Mouse (Mus musculus): ENCODE results near the gene Sphk1. TPM values are rescaled to one million over a fixed set of nuclear protein-coding genes. Genes with fewer than 3 reads are reported as not detected.
A peak's percentile ranks its signal among the peaks of the same experiment; 100 is the strongest.

The Sphk1 gene
- polyA plus RNA-seq, 1 experiment from 2014 or later = 3.1 TPM

GRCm38 (mm10) chr11:116532262-116532809 is 1.6 kb downstream of the Sphk1 start:
- WGBS = under 1% methylated on average over 30 of the region's 30 CpGs
- no peak overlapping the region for H3K27ac ChIP-seq

GRCm38 (mm10) chr11:116532810-116533338 is 2.1 kb downstream of the Sphk1 start:
- Histone ChIP-seq H3K4me3 (replicated peaks) (peak overlapping the region; percentile 42), H3K27ac (no peak overlapping the region), H3K27me3 (peaks cover 63% of the 10 kb centered on the region), H3K9ac (replicated peaks) (peak overlapping the region; percentile 50), H3K9me3 (no peaks in the 10 kb centered on the region), H3K4me2 (replicated peaks) (peak overlapping the region; percentile 79), H3K4me1 (replicated peaks) (peaks cover 49% of the 10 kb centered on the region), H3K36me3 (peaks cover 11% of the 10 kb centered on the region)
- WGBS = under 1% methylated on average over 50 of the region's 50 CpGs
- ATAC-seq = peak; percentile 25

More at GRCm38 (mm10) chr11:116532262-116532809, 1.6 kb downstream of the Sphk1 start:
- H3K4me3 ChIP-seq (replicated peaks) = peak overlapping the region; percentile 42
- no peaks in the 10 kb centered on the region for H3K9me3 ChIP-seq
- peaks cover 49% of the 10 kb centered on the region for H3K4me1 ChIP-seq (replicated peaks)
- H3K9ac ChIP-seq (replicated peaks) = peak overlapping the region; percentile 50
- ATAC-seq = no peak
- H3K27me3 ChIP-seq = peaks cover 63% of the 10 kb centered on the region
- H3K4me2 ChIP-seq (replicated peaks) = peak overlapping the region; percentile 79
- peaks cover 9% of the 10 kb centered on the region for H3K36me3 ChIP-seq

GRCm38 (mm10) chr11:116533341-116534153 is 2.8 kb downstream of the Sphk1 start:
- peak overlapping the region; percentile 79 for H3K4me2 ChIP-seq (replicated peaks)
- H3K27ac ChIP-seq = no peak overlapping the region
- peaks cover 18% of the 10 kb centered on the region for H3K36me3 ChIP-seq
- ATAC-seq = peak; percentile 41
- H3K4me1 ChIP-seq (replicated peaks) = peaks cover 49% of the 10 kb centered on the region
- under 1% methylated on average over 63 of the region's 63 CpGs for whole genome bisulfite sequencing
- H3K4me3 ChIP-seq (replicated peaks) = peak overlapping the region; percentile 42
- peaks cover 63% of the 10 kb centered on the region for H3K27me3 ChIP-seq
- H3K9me3 ChIP-seq = no peaks in the 10 kb centered on the region
- peak overlapping the region; percentile 50; the same call in 1 of the 2 replicates for H3K9ac ChIP-seq (replicated peaks)

GRCm38 (mm10) chr11:116534154-116534865 is 3.6 kb downstream of the Sphk1 start:
- H3K36me3 ChIP-seq = peaks cover 25% of the 10 kb centered on the region
- H3K9me3 ChIP-seq = no peaks in the 10 kb centered on the region
- ATAC-seq = peak; percentile 38; the same call in 1 of the 2 replicates
- 20% methylated on average over 20 of the region's 20 CpGs for whole genome bisulfite sequencing
- H3K27ac ChIP-seq = no peak overlapping the region
- H3K4me3 ChIP-seq (replicated peaks) = peak overlapping the region; percentile 42
- peak overlapping the region; percentile 79 for H3K4me2 ChIP-seq (replicated peaks)
- peaks cover 60% of the 10 kb centered on the region for H3K27me3 ChIP-seq
- peaks cover 49% of the 10 kb centered on the region for H3K4me1 ChIP-seq (replicated peaks)
- peak overlapping the region; percentile 50; the same call in 1 of the 2 replicates for H3K9ac ChIP-seq (replicated peaks)

- no peak overlapping the region for H3K9ac ChIP-seq (replicated peaks)
- no peak overlapping the region for H3K4me3 ChIP-seq (replicated peaks)
- ATAC-seq = no peak
- H3K36me3 ChIP-seq = peaks cover 49% of the 10 kb centered on the region
- WGBS = 92% methylated on average over 7 of the region's 7 CpGs
- peaks cover 29% of the 10 kb centered on the region for H3K4me1 ChIP-seq (replicated peaks)
- H3K4me2 ChIP-seq (replicated peaks) = no peak overlapping the region
- H3K27me3 ChIP-seq = peaks cover 39% of the 10 kb centered on the region
- H3K9me3 ChIP-seq = no peaks in the 10 kb centered on the region
- no peak overlapping the region for H3K27ac ChIP-seq
Measured at GRCm38 (mm10) chr11:116536685-116537084, 6.0 kb downstream of the Sphk1 start.

- no peak overlapping the region for H3K27ac ChIP-seq
- no peak overlapping the region for H3K4me3 ChIP-seq (replicated peaks)
- no peaks in the 10 kb centered on the region for H3K9me3 ChIP-seq
- H3K4me2 ChIP-seq (replicated peaks) = no peak overlapping the region
- peaks cover 22% of the 10 kb centered on the region for H3K4me1 ChIP-seq (replicated peaks)
- no peak overlapping the region for H3K9ac ChIP-seq (replicated peaks)
- no peak for ATAC-seq
- H3K27me3 ChIP-seq = peaks cover 32% of the 10 kb centered on the region
- peaks cover 56% of the 10 kb centered on the region for H3K36me3 ChIP-seq
- 71% methylated on average over 5 of the region's 5 CpGs for WGBS
Measured at GRCm38 (mm10) chr11:116537388-116537787, 6.7 kb downstream of the Sphk1 start.

- Histone ChIP-seq H3K4me3 (replicated peaks) (no peak overlapping the region), H3K36me3 (peaks cover 65% of the 10 kb centered on the region), H3K4me1 (replicated peaks) (peaks cover 13% of the 10 kb centered on the region), H3K27ac (no peak overlapping the region), H3K9ac (replicated peaks) (no peak overlapping the region), H3K9me3 (no peaks in the 10 kb centered on the region), H3K27me3 (peaks cover 23% of the 10 kb centered on the region), H3K4me2 (replicated peaks) (no peak overlapping the region)
- WGBS = 84% methylated on average over 12 of the region's 12 CpGs
- no peak for ATAC-seq
Measured at GRCm38 (mm10) chr11:116538142-116538735, 7.5 kb downstream of the Sphk1 start.

GRCm38 (mm10) chr11:116541183-116541582 is 10.5 kb downstream of the Sphk1 start:
- Histone ChIP-seq H3K27ac (no peak overlapping the region), H3K4me1 (replicated peaks) (no peaks in the 10 kb centered on the region), H3K27me3 (no peaks in the 10 kb centered on the region), H3K4me2 (replicated peaks) (no peak overlapping the region), H3K9ac (replicated peaks) (no peak overlapping the region), H3K4me3 (replicated peaks) (no peak overlapping the region), H3K36me3 (peaks cover 90% of the 10 kb centered on the region), H3K9me3 (no peaks in the 10 kb centered on the region)
- WGBS = 95% methylated on average over 11 of the region's 11 CpGs
- ATAC-seq = no peak

- no peak overlapping the region for H3K4me3 ChIP-seq (replicated peaks)
- H3K9me3 ChIP-seq = no peaks in the 10 kb centered on the region
- no peak overlapping the region for H3K9ac ChIP-seq (replicated peaks)
- no peak overlapping the region for H3K27ac ChIP-seq
- no peaks in the 10 kb centered on the region for H3K4me1 ChIP-seq (replicated peaks)
- no peaks in the 10 kb centered on the region for H3K27me3 ChIP-seq
- ATAC-seq = 0 out of 2 replicates have a peak, but pooled peaks have one; percentile 35
- H3K4me2 ChIP-seq (replicated peaks) = no peak overlapping the region
- peaks cover 100% of the 10 kb centered on the region for H3K36me3 ChIP-seq
- 85% methylated on average over 4 of the region's 4 CpGs for WGBS
Measured at GRCm38 (mm10) chr11:116543110-116543509, 12.4 kb downstream of the Sphk1 start.

GRCm38 (mm10) chr11:116547296-116548060 is 16.8 kb downstream of the Sphk1 start:
- Histone ChIP-seq H3K9me3 (no peaks in the 10 kb centered on the region), H3K4me3 (replicated peaks) (no peak overlapping the region), H3K27ac (no peak overlapping the region), H3K27me3 (no peaks in the 10 kb centered on the region), H3K4me1 (replicated peaks) (peaks cover 10% of the 10 kb centered on the region; the same call in 1 of the 2 replicates), H3K9ac (replicated peaks) (no peak overlapping the region), H3K36me3 (peaks cover 63% of the 10 kb centered on the region), H3K4me2 (replicated peaks) (no peak overlapping the region)
- 89% methylated on average over 17 of the region's 17 CpGs for WGBS
- no peak for ATAC-seq

GRCm38 (mm10) chr11:116548780-116549179 is 18.1 kb downstream of the Sphk1 start:
- Histone ChIP-seq H3K36me3 (peaks cover 50% of the 10 kb centered on the region), H3K9ac (replicated peaks) (no peak overlapping the region), H3K4me2 (replicated peaks) (no peak overlapping the region), H3K4me3 (replicated peaks) (no peak overlapping the region), H3K4me1 (replicated peaks) (peaks cover 13% of the 10 kb centered on the region; the same call in 1 of the 2 replicates), H3K9me3 (no peaks in the 10 kb centered on the region), H3K27me3 (no peaks in the 10 kb centered on the region), H3K27ac (no peak overlapping the region)
- ATAC-seq = no peak
- WGBS = 94% methylated on average over 9 of the region's 9 CpGs

Measured in midbrain, embryonic 13.5 days (tissue).